ENCODE assay signal across 8 mouse cellular contexts in the genomic region with DNA sequence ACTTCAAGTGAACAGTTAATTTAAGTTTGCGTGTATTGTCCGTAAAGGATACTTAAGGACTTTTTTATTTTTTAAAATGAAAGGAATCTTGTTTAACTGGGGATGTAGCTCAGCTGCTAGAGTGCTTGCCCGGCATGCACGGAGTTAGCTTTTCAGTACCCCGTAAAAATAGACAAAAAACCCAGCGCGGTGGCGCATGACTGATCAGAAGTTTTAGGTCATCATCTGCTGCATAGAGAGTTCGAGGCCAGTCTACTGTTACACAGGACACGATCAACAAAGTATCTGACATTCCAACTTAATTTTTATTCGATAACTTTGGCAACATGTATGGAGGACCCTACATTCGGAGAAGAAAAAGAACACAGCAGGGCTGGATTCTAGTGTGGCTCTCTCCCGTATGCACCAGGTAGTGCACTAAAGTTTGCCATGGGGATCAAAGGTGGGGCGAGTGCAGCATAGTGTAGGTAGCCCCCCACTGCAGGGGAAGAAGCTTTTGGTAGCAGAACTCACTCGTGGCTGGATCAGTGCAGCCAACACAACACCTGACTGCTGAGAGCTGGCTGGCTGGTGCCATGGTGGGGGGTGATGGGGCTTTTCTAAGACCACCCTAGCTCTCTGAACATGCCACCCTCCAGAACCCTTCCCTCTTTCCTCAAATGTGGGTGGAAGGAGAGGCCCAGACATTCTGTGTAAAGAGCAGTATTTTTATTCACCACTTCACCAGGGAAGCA. TPM values are rescaled to one million over a fixed set of nuclear protein-coding genes. Genes with fewer than 3 reads are reported as not detected.
DNase-seq lines count a peak whose midpoint lies in the region; ATAC-seq and TF ChIP-seq lines count a peak whose summit lies in the region.

No protein-coding gene starts in this region.

- peak overlapping the region; percentile 44 for H3K9ac ChIP-seq in neural tube, embryonic 12.5 days

- H3K27ac ChIP-seq in spleen, adult 2 months (ENCODE audit: insufficient read depth, low read length): peak overlapping the region; percentile 75
- peak overlapping the region; percentile 92 for H3K27ac ChIP-seq in forebrain, embryonic 10.5 days
- no peak overlapping the region for H3K27ac ChIP-seq in neural tube, embryonic 12.5 days

- peak overlapping the region; percentile 68 for H3K4me3 ChIP-seq in spleen, adult 2 months (ENCODE audit: extremely low read depth, insufficient read depth, insufficient read length)
- peak overlapping the region; percentile 88 for H3K4me3 ChIP-seq in forebrain, embryonic 10.5 days
- H3K4me3 ChIP-seq in neural tube, embryonic 12.5 days: peak overlapping the region; percentile 56

- H3K36me3 ChIP-seq in spleen, adult 2 months (ENCODE audit: control insufficient read depth, insufficient read depth, low read length): peaks cover 4% of the 10 kb centered on the region
- H3K36me3 ChIP-seq in forebrain, embryonic 10.5 days (replicated peaks): peaks cover 44% of the 10 kb centered on the region
- peaks cover 31% of the 10 kb centered on the region for H3K36me3 ChIP-seq in neural tube, embryonic 12.5 days

- 21% methylated on average over 15 of the region's 15 CpGs for WGBS in spleen, adult 2 months
- WGBS in forebrain, embryonic 10.5 days: 35% methylated on average over 15 of the region's 15 CpGs
- WGBS in neural tube, embryonic 12.5 days: 38% methylated on average over 15 of the region's 15 CpGs

- H3K9me3 ChIP-seq in forebrain, embryonic 10.5 days: no peaks in the 10 kb centered on the region
- no peaks in the 10 kb centered on the region for H3K9me3 ChIP-seq in neural tube, embryonic 12.5 days

- no peak for TF ChIP-seq POLR2A in spleen, adult 2 months (IDR thresholded peaks at IDR 0.05; ENCODE audit: low read depth, low read length)

- no peak for ATAC-seq in neural tube, embryonic 12.5 days (ENCODE audit: low FRiP score, low read depth)
- ATAC-seq in cerebellum, adult (ENCODE audit: insufficient number of reproducible peaks, low FRiP score, low TSS enrichment): no peak

- peaks cover 12% of the 10 kb centered on the region; the same call in 1 of the 2 replicates for H3K4me1 ChIP-seq in spleen, adult 2 months (ENCODE audit: control insufficient read depth, insufficient read depth, insufficient read length)
- peaks cover 35% of the 10 kb centered on the region for H3K4me1 ChIP-seq in forebrain, embryonic 10.5 days
- peaks cover 24% of the 10 kb centered on the region for H3K4me1 ChIP-seq in neural tube, embryonic 12.5 days

- peak in 1 of 2 experiments; percentile 20 for DNase-seq in spleen, adult 2 months (ENCODE audit: low read depth in 1 of 2, low spot score in 2 of 2)
- no peak for DNase-seq in spleen, adult 12 weeks (ENCODE audit: low spot score)
- DNase-seq in forebrain, embryonic 10.5 days (ENCODE audit: extremely low spot score, low spot score): no peak
- peak; percentile 48 for DNase-seq in kidney, postnatal 10 days
- DNase-seq in left cerebral cortex, postnatal 10 days (ENCODE audit: extremely low spot score in 1 of 2, low spot score in 2 of 2): no peak
- no peak for DNase-seq in adipocyte (ENCODE audit: low spot score)

- no peaks in the 10 kb centered on the region for H3K27me3 ChIP-seq in spleen, adult 2 months (ENCODE audit: control insufficient read depth, insufficient read depth, low read length)
- peaks cover 4% of the 10 kb centered on the region for H3K27me3 ChIP-seq in forebrain, embryonic 10.5 days (ENCODE audit: poor library complexity, severe bottlenecking)
- no peaks in the 10 kb centered on the region for H3K27me3 ChIP-seq in neural tube, embryonic 12.5 days (replicated peaks)

- H3K4me2 ChIP-seq in neural tube, embryonic 12.5 days (replicated peaks): peak overlapping the region; percentile 81

- intact Hi-C loops in left cerebral cortex, postnatal 10 days (cut with DNase I): no loop called here

- no peak for TF ChIP-seq CTCF in spleen, adult 2 months (IDR thresholded peaks at IDR 0.05; ENCODE audit: extremely low read depth, insufficient read depth, insufficient read length, insufficient replicate concordance)

RNA-seq across cellular contexts. Expression of a gene that starts 0.6 kb away (rescaled TPM):
- polyA plus RNA-seq in spleen, adult 2 months (2012; rRNA removed): 12.8 and 20.1 TPM in 2 replicates
- polyA plus RNA-seq in forebrain, embryonic 10.5 days (2016; fragmentation: Nextera tagmentation; extraction: Ambion mirVana): 53.2 and 53.8 TPM in 2 replicates
- polyA plus RNA-seq in neural tube, embryonic 12.5 days (2016; fragmentation: Nextera tagmentation; extraction: Ambion mirVana): 39.6 and 42.0 TPM in 2 replicates
- 10 to 100 TPM; 25.4 to 28.3 TPM for total RNA-seq in left cerebral cortex, postnatal 10 days (2021)

RNA-seq across cellular contexts. Expression of a gene that starts 3.2 kb away (rescaled TPM):
- 5.3 and 5.4 TPM in 2 replicates for polyA plus RNA-seq in spleen, adult 2 months (2012; rRNA removed)
- 5.9 and 7.2 TPM in 2 replicates for polyA plus RNA-seq in forebrain, embryonic 10.5 days (2016; fragmentation: Nextera tagmentation; extraction: Ambion mirVana)
- 6.5 and 7.4 TPM in 2 replicates for polyA plus RNA-seq in neural tube, embryonic 12.5 days (2016; fragmentation: Nextera tagmentation; extraction: Ambion mirVana)
- total RNA-seq in left cerebral cortex, postnatal 10 days (2021): 1 to 10 TPM; 7.6 to 7.8 TPM

RNA-seq across cellular contexts. Expression of a gene that starts 41.0 kb away (rescaled TPM):
- polyA plus RNA-seq in spleen, adult 2 months (2012; rRNA removed): 4.3 and 6.5 TPM in 2 replicates
- polyA plus RNA-seq in forebrain, embryonic 10.5 days (2016; fragmentation: Nextera tagmentation; extraction: Ambion mirVana): 1.3 and 2.5 TPM in 2 replicates
- 4.9 and 6.0 TPM in 2 replicates for polyA plus RNA-seq in neural tube, embryonic 12.5 days (2016; fragmentation: Nextera tagmentation; extraction: Ambion mirVana)
- 10 to 100 TPM; 12.5 to 14.2 TPM for total RNA-seq in left cerebral cortex, postnatal 10 days (2021)

RNA-seq across cellular contexts. Expression of a gene that starts 45.9 kb away (rescaled TPM):
- 36.9 and 45.3 TPM in 2 replicates for polyA plus RNA-seq in spleen, adult 2 months (2012; rRNA removed)
- 190 and 226 TPM in 2 replicates for polyA plus RNA-seq in forebrain, embryonic 10.5 days (2016; fragmentation: Nextera tagmentation; extraction: Ambion mirVana)
- polyA plus RNA-seq in neural tube, embryonic 12.5 days (2016; fragmentation: Nextera tagmentation; extraction: Ambion mirVana): 170 and 176 TPM in 2 replicates
- 10 to 100 TPM; 57.5 to 61.8 TPM for total RNA-seq in left cerebral cortex, postnatal 10 days (2021)
